Mouse (Mus musculus): ENCODE measurements at regions not wholly inside any gene's neighbourhood (a gene's known extent, or its start where the extent isn't known, plus 50 kb on each side); places are given as distances from the start of the nearest gene placed in this dataset.

DNA sequence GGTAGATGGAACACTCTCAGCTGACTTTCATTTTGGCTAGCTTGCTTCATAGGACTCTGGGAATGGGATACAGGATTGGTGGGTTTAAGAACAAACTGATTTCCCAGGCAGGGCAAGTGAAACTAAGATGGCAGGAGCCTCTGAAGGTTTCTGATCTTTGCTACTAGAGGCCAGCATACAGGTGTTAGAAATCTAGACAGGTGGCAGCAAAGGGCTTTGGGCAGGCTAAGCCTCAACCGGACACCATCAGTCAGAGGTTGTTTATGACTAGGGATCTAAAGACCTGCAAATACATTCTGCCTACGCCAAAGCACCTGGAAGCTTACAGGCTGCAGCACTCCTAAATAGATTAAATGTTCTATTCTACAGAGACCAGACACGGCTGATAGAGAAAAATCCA is 2233.4 kb downstream of the 4930444P10Rik start:
- no peak for TF ChIP-seq CTCF (IDR thresholded peaks at IDR 0.05)
- Histone ChIP-seq H3K4me3 (no peak overlapping the region), H3K27ac (no peak overlapping the region)
- intact Hi-C loops (cut with DNase I): no loop called here
- DNase-seq (ENCODE audit: extremely low spot score in 1 of 2, low spot score in 2 of 2): no peak

- intact Hi-C loops (cut with DNase I): no loop called here
- no peak for DNase-seq (ENCODE audit: extremely low spot score in 1 of 2, low spot score in 2 of 2)
- Histone ChIP-seq H3K4me3 (no peak overlapping the region), H3K27ac (no peak overlapping the region)
- no peak for TF ChIP-seq CTCF (IDR thresholded peaks at IDR 0.05)
Observed at GRCm38 (mm10) chr1:13858371-13859018, 2234.6 kb downstream of the 4930444P10Rik start.

- intact Hi-C loops (cut with DNase I): no loop called here
- no peak for TF ChIP-seq CTCF (IDR thresholded peaks at IDR 0.05)
- no peak for DNase-seq (ENCODE audit: extremely low spot score in 1 of 2, low spot score in 2 of 2)
Observed at GRCm38 (mm10) chr1:13856998-13857397, 2236.1 kb downstream of the 4930444P10Rik start.

GRCm38 (mm10) chr1:13851144-13851543 is 2242.0 kb downstream of the 4930444P10Rik start:
- no peak for TF ChIP-seq CTCF (IDR thresholded peaks at IDR 0.05)
- Histone ChIP-seq H3K27ac (no peak overlapping the region), H3K4me3 (no peak overlapping the region)
- intact Hi-C loops (cut with DNase I): no loop called here
- no peak for DNase-seq (ENCODE audit: extremely low spot score in 1 of 2, low spot score in 2 of 2)

More at GRCm38 (mm10) chr1:13856998-13857397, 2236.1 kb downstream of the 4930444P10Rik start:
- H3K27ac ChIP-seq: no peak overlapping the region
- no peak overlapping the region for H3K4me3 ChIP-seq

DNA sequence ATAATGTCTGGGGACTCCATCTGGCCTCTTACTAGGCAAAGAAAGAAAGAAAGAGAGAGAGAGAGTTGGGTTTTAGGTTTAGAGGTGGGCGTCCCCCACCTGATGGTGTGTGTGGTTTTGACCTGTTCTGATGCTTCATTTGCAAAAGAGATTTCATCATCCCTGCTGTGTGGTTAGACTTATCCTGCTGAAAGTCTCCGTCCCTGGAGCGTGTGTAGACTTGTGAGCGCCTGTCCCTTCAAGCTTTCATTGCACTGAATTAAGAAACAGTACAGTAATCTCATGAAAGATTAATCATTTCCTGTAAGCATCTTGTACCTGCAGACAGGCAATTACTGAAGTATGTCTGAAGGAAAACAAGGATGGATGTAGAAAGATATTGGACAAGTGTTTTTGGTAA is 2244.1 kb downstream of the 4930444P10Rik start:
- no peak for TF ChIP-seq CTCF (IDR thresholded peaks at IDR 0.05)
- Histone ChIP-seq H3K4me3 (no peak overlapping the region), H3K27ac (no peak overlapping the region)
- intact Hi-C loops (cut with DNase I): no loop called here
- no peak for DNase-seq (ENCODE audit: extremely low spot score in 1 of 2, low spot score in 2 of 2)

- no peak for TF ChIP-seq CTCF (IDR thresholded peaks at IDR 0.05)
- intact Hi-C loops (cut with DNase I): no loop called here
- H3K27ac ChIP-seq: no peak overlapping the region
- H3K4me3 ChIP-seq: no peak overlapping the region
- DNase-seq (ENCODE audit: extremely low spot score in 1 of 2, low spot score in 2 of 2): no peak
Observed at GRCm38 (mm10) chr1:13846336-13846865, 2246.7 kb downstream of the 4930444P10Rik start.

DNA sequence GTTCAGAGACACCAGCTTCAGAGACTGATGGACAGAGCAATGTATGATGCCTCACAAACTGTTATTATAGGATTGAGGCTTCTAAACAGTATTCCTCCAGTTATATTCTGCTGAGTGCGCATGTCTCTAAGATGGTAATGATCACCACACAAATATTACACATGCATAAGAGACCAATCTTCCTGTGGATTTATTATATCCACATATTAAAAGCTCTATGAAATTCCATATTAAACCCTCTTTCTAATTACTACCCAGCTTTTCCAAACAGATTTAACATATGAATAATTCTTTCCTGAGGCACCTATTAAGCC is 2252.9 kb downstream of the 4930444P10Rik start:
- intact Hi-C loops (cut with DNase I): no loop called here
- H3K27ac ChIP-seq: no peak overlapping the region
- TF ChIP-seq CTCF (IDR thresholded peaks at IDR 0.05): no peak
- H3K4me3 ChIP-seq: no peak overlapping the region
- DNase-seq (ENCODE audit: extremely low spot score in 1 of 2, low spot score in 2 of 2): no peak

GRCm38 (mm10) chr1:13839619-13840308 is 2253.4 kb downstream of the 4930444P10Rik start:
- no peak for TF ChIP-seq CTCF (IDR thresholded peaks at IDR 0.05)
- no peak overlapping the region for H3K27ac ChIP-seq
- no peak for DNase-seq (ENCODE audit: extremely low spot score in 1 of 2, low spot score in 2 of 2)
- no peak overlapping the region for H3K4me3 ChIP-seq
- intact Hi-C loops (cut with DNase I): no loop called here

DNA sequence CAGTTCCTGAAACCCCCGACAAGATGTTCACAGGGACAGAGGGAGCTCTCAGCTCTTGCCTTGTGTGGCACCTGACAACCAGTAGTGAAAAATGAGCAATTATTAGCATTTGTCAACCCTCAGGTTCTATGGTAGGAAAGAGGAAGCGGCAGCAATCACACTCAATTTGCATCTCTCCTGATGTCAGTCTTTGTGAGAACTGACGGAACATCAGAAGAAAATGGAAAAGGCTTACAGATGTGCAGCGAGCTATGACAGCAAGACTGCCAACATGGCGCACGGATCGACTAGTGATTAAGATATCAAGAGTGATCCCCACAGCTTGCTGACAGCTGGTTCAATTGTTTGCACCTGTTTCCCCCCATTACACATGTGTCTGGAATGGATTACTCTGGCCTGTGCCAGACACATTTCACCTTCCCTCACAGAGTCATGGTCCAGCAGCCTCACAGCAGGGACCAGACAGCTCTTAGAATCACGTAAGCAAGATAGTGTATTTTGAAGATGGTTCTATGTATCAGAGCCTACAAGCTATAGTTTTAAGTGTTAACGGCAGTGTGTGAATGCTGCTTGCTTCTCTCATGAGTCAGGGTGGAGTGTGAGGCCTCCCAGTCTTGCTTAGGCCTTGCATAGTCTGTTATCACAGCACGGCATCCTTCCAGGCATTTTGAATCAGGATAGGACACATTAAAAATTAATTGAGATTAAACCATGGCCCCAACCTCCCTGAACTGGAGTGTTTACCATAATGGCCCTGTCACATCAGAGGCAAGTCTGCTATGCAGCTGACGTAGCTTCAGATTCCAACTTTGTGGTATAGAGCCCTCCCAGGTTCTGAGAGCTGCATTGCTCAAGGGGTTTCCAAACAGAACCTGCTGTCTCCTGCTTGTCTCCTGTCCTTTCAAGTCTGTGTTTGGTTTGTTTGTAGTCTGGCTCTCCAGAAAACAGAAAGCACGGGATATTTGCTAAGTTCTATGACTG is 2258.0 kb downstream of the 4930444P10Rik start:
- intact Hi-C loops (cut with DNase I): no loop called here

DNA sequence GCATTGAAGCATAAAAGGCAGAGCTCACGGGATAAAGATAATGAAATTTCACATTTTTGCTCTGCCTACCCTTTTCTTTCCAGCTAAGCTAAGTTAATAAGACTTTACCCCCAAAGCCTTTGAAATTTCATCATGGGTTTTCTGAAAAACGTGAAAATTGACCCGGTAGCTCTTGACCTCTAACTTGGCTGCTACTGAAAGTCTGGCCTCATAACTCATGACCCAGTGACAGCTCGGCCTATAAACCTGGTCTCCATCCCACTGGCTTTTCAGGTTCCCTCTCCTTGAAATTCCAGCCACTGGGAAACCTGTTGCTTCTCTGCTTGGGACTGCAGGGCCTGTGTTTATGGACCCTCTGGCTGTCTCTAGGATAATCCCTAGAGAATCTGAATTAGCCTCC is 2285.3 kb downstream of the 4930444P10Rik start:
- DNase-seq (ENCODE audit: extremely low spot score in 1 of 2, low spot score in 2 of 2): no peak
- intact Hi-C loops (cut with DNase I): no loop called here
- no peak overlapping the region for H3K27ac ChIP-seq
- TF ChIP-seq CTCF (IDR thresholded peaks at IDR 0.05): no peak
- no peak overlapping the region for H3K4me3 ChIP-seq

More for the DNA sequence above, 2258.0 kb downstream of the 4930444P10Rik start:
- TF ChIP-seq CTCF (IDR thresholded peaks at IDR 0.05): no peak
- no peak overlapping the region for H3K27ac ChIP-seq
- DNase-seq (ENCODE audit: extremely low spot score in 1 of 2, low spot score in 2 of 2): no peak
- no peak overlapping the region for H3K4me3 ChIP-seq

DNA sequence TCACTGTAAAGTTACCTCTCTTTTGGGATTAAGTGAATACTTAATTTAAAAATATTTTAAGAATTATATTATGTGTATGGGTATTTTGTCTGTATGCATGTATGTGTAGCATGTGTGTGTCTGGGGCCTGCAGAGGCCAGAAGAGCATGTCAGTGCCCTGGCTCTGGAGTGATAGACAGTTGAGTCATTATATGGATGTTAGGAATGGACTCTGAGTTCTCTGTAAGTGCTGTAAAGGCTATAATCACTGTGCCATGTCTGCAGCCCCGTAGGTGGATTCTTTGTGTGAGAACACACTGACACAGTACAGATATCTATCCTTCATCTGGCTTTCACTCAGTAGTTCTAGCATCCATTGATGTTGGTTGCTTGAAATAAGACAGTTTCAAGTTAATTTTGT is 2292.7 kb downstream of the 4930444P10Rik start:
- no peak overlapping the region for H3K27ac ChIP-seq
- no peak for TF ChIP-seq CTCF (IDR thresholded peaks at IDR 0.05)
- H3K4me3 ChIP-seq: no peak overlapping the region
- DNase-seq (ENCODE audit: extremely low spot score in 1 of 2, low spot score in 2 of 2): no peak
- intact Hi-C loops (cut with DNase I): no loop called here

GRCm38 (mm10) chr1:13798848-13799247 is 2294.3 kb downstream of the 4930444P10Rik start:
- Histone ChIP-seq H3K27ac (no peak overlapping the region), H3K4me3 (no peak overlapping the region)
- no peak for DNase-seq (ENCODE audit: extremely low spot score in 1 of 2, low spot score in 2 of 2)
- TF ChIP-seq CTCF (IDR thresholded peaks at IDR 0.05): no peak
- intact Hi-C loops (cut with DNase I): no loop called here
